Mouse (Mus musculus) spleen, postnatal 10 days (tissue): Measurements from ENCODE around the gene Ttc39d.
"Not testable (repeated sequence)": the region's sequence is repeated elsewhere in the genome, so short reads cannot be mapped to it uniquely, and the experiment has no call there.

ENCODE experiments used
- DNase-seq, 2 experiments: peaks; one replicate each; pipeline ENCODE4 v3.0.0; 2021 to 2022; ENCODE audit warnings: low spot score in 2 of 2

Ttc39d gene

DNA sequence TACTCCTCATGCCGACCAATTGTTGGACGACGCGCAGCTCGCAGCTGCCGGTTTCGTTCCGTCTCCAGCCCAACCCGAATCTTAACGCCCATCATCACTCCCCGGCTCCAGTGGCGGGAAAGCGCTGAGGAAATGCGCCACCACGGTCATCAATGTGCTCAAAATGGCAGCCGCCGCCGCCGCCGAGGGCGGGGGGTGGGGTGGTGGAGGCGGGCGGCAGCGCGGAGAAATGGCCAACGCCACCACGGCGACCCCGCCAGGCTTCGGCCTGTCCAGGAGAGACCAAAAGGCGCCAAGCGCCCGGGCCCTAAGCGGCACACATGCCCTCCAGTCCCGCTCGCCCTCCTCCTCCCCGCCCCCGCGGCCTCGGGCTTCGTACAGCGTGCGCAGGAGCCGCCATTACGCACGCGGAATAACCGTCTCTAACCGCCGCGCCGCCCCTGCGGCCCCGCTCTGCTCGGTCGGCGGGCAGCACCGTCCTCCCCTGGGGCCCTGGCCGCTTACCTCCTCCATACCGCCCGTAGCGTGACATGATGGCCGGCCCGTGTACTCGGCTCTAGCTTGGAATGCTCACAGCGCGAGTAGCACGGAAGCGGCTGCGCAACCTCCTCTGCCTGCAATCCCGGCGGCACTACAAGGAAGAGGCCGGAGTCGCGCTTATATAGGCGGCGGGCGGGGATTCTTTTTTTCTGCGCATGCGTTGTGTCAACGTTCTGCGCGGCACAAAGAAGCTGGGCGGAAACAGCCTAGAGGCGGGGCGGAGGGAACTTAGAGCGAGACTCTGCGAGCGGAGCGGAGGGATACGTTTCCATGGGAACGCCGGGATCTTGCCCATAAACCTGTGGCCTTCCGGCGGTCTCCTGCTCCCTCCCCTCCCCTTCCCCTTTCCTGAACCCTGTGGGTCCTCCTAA, at the start of gene Ttc39d, which contains the start of gene Srsf7:
Gene Ttc39d, plus strand, starts transcription at position 790 of the 911 bp plus-strand sequence.
Gene Srsf7, minus strand, starts transcription at position 637 of the 911 bp plus-strand sequence.
- peak; percentile 97 to 99 for DNase-seq

DNA sequence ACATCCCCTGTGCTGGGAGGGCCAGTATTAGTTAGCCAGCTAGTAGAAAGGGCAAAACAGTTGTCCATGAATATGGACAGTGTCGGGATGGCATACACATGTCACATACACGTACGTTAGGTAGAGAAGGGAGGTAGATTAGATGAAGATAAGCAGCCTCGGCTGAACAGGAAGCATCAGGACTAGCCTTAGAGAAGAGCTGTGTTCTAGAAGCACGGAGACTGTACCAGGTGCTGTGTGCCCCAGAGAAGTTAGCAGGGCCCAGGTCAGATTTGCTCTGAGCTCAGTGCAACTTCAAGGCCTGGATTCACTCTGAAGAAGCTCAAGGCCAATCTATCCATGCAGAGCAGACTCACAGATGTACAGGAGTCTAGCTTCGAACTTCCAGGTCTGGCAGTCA, 49.8 kb upstream of the Ttc39d start:
- DNase-seq: no peak

DNA sequence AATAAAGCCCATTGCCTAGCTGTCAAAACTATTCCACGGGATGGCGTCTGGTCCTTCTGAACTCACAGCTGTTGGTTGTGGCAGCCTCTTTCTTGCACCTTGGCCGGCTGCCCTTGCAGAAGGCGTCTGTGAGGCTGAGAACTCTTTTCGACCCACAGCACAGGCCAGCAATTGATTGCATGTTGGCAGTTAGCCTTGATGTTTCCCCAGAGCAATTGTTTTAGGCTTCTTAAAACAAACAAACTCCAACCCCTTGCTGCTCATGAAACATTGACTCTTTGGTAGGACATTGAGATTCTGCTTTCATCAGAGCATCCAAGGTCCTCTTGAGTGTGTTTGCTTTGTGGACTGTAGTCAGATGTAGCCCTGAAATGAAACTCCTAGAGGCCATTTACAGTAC, 46.8 kb upstream of the Ttc39d start:
- DNase-seq: no peak

DNA sequence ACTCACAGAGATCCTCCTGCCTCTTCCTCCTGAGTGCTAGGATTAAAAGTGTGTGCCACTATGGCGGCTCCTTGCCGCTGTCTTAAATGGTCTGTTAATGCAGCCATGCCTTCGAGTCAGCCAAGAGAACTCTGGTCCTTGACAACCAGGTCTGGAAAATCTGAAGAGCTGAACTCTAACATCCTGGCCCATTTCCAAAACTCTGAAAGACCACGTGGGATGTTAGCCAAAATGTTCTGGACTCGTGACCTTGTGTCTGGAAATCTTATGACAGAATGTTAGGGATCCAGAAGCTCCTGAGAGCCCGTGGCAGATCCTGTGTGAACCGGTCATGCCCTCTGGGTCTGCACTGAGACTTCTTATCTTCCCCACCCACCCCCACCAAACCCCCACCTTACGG, 43.3 kb upstream of the Ttc39d start:
- DNase-seq: no peak

DNA sequence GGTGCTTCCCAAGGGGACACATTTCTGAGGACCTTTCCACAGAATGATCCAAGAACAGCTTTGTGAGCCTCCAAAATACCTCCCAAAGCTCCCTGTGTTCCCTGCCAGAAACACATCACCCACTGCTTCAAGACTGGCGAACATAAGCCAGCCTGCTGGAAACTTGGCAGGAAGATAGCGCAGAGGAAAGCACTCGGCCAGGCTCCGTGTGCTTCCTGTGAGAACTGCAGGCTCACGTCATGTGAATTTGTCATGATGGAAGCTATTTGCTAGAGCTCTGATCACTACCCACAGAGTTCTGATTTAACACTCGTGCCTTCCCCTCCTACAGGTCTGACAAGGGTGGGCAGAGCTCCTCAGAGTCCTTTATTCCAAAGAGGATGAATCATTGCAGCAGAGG, 41.5 kb upstream of the Ttc39d start:
- DNase-seq: no peak

DNA sequence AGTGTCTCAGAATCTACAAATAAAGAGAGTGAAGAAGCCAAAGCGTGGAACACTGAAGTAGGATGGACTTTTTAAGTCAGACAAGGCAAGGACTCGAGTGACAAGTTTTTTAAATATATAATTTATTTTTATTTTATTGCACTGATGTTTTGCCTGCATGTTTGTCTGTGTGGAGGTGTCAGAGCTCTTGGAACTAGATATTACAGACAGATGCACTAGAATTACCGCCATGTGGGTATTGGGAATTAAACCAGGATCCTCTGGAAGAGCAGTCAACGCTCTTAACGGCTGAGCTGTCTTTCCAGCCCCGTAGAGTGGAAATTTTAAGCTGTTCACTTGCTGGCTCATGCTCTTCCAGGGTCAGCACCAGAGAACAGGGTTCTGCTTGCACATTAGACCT, 40.9 kb upstream of the Ttc39d start:
- no peak for DNase-seq

DNA sequence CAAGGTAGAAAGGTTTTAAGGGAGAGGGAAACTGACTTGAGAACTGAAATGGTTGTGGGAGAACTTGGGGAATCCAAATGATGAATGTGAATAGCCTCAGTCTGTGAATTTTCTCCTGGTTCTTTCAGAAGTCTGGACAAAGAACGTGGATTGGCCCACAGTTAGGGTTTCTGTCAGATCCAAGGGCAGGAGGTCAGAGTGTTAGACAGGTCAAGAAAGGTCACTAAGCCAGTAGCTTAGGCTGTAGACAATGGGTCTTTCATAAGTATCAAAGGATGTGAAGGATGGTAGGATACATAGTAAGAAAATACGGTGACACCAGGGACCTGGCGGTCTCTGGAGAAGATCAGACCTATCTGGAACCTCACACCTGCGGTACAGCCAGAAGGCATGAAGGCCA, 39.8 kb upstream of the Ttc39d start:
- no peak for DNase-seq

DNA sequence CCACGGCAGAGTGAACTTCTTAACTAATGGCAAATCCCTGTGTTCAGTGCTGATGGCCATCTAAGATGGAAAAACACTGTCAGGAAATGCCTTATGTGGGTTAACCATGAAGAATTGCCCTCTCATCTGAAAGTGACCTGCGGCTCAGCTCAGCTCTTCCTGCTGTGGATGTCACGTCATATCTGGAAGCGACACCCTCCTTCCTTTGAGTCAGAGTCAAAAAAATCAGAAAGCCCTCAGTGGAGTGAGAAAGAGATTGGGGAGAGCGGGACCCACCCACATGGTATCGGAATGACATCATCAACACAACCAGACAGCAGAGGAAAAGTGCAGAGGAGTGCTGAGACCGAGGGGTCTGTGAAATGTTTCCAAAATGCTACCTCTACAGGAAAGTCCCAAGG, 39.4 kb upstream of the Ttc39d start:
- DNase-seq: no peak

DNA sequence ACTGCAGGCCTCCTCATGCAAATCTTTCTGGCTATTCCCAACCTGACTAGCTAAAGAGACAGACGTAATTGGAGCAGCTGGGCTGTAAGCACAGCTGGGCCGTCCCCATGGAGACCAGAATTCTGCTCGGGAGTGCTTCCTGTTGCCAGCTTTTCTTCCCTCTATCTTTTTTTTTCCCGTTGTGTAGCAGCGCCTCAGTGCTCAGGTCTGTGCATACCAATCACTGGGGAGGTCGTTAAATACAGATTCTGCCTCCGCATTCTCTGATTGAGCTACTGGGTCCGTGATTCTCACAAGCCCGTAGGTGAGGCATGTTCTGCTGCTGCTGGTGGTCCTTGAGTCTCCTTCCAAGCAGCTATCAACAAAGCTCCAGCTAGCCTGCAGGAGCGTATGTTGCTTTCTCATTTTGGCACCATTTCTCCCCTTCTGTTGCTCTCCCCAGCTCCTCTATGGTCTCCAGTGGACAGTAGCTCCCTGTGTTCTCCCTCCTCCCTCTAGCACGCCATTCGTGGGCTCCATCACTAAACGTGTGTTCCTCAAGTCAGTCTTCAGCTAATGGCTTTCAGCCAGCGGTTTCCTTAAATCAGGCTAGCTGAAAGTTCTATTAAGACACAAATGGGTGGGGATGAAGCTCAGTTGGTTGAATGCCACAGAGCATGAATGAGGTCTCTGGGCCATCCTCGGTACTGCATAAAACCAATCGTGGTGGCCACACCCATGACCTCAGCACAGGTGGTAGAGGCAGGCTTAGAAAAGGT, 38.7 kb upstream of the Ttc39d start:
- no peak for DNase-seq

DNA sequence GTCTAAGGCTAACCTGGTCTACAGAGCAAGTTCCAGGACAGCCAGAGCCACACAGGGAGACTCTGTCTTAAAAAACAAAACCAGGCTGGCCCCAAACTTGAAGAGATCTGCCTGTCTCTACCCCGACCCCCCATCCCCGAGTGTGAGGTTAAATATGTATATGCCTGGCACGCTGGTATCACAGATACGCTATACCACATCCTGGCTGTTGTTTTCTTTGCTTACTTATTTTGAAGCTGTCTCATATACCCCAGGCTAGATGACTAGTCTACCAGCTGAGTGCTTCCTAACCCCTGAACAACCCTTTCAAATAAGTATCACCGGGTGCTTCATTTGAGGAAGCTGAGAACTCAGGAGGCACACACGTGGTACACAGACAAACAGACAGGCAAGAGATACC, 37.5 kb upstream of the Ttc39d start:
- DNase-seq: no peak

DNA sequence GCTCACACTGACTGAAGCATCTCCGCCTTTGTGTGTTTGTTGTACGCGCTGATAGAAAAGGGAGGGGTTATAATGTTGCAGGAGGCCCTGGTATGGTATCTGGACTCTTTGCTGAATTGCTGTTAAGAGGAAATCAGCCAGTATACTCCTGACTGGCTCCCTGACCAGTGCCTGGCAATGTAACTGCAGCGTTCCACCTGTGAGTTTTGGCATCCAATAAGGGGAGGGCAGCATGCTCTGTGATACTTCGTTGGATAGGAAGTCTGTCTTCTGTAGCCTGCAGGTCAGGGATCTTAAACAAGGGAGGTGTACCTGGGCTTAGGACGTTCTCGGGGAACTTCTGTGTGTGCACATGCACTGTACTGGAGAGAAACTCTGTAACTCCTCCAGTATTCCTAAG, 36.3 kb upstream of the Ttc39d start:
- DNase-seq: no peak

DNA sequence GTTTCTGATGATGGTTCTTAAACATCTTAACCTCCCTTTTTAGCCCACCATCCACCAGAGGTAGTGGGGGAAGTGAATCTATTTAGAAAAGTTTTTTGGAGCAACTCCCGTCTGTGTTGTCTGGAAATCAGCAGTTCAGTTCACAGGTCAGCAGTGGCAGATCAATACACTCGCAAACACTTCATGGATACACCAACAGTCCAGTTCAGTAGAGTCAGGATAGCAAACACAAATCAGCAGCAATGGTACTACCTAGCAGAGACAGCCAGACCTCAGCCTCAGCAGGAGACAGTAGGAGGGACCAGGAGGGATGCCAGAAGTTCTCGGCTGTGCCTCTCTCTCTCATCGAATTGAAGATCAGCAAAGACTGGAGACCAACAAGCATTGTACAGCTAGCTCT, 35.3 kb upstream of the Ttc39d start:
- DNase-seq: no peak

DNA sequence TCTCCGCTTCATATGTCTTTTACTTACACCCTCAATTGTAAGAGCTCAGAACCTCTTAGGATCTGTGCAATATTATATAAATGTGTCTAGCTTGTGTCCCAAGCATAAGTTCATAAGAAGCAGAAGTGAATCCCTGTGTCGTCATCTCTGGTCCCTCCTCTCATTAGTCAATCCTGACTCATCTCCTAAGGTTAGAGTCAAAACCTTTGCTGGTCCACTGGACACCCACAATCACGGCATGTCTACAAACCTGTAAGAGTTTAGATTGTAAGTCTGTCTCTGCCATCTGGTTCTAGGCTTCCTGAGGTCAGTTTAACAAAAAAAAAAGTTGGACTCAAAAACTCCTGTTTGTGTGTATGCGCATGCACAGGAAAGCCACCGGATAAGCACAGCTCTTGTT, 34.5 kb upstream of the Ttc39d start:
- DNase-seq: no peak

DNA sequence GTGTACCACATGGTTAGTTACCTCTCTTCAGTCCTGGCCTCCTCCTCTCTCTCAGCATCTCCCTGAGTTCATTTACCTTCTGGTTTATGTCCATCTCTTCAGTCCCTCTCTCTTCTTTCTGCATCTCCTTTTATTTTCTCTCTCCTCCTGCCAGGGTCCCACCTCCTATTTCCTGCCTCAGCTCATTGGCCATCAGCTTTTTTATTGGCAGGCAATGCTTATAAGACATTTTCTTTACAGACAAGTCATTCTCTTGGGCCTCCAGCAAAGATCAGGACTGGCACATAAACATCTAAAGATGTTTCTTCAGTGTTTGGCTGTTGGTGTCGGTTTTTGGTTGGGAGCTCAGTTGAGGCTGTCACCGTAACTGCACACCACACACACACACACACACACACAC, 33.6 kb upstream of the Ttc39d start:
- no peak for DNase-seq

DNA sequence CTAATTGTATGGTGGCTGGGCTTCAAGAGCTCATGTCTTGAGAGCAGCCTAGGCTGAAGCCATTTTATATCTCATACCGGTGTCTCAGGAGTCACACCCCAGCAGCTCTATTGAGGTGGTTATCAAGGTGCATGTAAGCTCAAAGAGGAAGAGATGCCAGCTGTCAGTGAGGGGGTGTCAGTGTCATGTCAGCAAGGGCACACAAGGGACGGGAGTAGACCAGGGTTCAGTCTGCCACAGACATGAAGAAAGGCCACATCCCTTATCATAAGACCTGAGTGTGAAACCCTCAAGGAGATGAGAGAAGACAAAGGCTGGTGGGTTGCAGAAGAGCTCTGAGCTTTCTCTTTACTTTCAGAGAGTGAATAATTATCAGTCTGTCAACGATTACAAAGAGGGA, 33.1 kb upstream of the Ttc39d start:
- no peak for DNase-seq

DNA sequence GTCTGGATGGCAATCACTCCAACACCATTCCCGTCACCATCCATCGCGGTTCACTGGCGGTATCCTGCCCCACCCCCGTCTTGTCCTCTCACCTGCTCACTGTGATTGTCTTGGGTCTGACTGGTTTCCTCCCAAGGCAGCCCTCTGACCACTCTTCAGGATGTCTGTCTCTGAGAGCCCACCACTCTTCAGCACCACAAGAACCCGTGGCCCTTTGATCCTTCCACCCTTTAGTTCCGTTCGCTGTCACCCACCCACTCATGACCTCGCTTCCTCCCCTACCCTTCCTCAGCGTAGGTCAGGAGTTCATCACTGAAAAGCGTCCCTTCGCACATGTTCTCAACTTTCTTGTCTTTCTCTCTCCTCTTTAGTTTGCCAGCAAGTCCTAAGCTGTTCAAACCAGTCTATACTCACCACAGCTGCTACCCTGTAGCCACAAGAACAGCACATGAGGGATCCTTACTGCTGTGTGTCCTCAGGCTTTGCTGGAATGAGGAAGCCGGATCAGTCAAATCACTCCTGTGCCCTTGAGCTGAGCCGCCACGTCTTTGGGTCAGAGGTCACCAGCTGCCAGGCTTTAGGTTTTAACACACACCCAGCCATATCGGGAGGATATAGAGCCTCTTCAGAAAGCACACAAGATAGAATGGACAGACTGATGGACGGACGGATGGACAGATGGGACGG, 32.4 kb upstream of the Ttc39d start:
- no peak for DNase-seq

DNA sequence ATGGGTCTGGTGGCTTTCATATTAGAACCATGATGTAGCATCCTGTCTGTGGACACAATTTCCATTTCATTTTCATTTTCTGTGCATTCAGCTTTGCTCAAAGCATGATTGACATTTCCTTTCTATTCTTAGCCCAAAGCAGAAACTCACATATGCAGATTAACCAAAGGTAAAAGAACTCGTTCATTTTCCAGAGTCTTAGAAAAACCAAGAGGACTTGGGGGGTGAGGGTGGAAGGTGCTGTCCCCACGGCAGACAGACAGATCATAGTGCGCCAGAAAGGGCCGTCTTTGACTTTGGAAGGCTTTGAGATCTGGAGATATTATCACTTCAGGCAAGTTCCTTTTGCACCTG, 31.9 kb upstream of the Ttc39d start:
- DNase-seq: no peak

DNA sequence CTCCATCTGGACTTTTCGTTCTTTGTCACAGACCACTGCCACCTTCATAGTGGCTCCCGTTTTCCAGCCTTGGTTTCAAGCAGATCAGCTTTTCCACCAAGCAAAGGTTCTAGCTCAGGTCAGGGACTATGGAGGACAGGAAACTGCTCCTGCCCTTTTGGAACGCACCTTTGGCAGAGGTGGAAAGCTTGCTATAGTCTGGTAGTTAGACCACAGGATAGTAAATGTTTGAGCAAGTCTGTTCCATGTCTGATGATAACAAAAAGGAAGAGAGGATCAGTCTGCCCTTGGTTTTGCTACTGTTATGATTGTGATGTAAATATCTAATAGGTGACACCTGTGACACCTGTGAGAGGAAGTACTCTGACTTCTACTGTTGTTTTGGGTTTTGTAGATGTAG, 31.3 kb upstream of the Ttc39d start:
- no peak for DNase-seq

DNA sequence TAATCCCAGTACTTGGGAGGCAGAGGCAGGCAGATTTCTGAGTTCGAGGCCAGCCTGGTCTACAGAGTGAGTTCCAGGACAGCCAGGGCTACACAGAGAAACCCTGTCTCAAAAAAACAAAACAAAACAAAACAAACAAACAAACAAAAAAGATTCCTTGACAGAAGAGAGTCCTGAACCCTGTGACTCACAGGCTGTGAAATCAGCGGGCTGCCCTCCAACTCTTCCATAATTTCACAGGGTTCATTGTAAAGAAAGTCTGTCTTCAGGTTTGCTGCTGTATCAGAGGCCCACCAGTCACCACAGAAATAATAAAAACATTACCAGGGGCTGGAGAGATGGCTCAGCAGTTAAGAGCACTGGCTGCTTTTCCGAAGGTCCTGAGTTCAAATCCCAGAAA, 28.4 kb upstream of the Ttc39d start:
- not testable (repeated sequence) for DNase-seq

DNA sequence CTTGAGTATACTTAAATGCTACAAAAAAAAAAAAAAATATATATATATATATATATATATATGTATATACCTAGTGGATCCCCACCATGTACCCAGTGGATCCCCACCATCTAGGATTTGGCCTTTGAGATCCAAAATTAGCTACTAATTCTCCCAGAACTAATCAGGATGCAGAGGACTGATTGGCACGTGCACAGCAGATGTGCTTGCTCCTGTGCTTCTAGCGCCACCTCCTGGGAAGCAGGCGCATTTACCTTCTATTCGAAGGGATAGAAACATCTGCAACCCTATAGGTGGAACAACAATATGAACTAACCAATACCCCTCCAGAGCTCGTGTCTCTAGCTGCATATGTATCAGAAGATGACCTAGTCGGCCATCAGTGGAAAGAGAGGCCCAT, 27.3 kb upstream of the Ttc39d start:
- DNase-seq: peak; percentile 59 to 83

DNA sequence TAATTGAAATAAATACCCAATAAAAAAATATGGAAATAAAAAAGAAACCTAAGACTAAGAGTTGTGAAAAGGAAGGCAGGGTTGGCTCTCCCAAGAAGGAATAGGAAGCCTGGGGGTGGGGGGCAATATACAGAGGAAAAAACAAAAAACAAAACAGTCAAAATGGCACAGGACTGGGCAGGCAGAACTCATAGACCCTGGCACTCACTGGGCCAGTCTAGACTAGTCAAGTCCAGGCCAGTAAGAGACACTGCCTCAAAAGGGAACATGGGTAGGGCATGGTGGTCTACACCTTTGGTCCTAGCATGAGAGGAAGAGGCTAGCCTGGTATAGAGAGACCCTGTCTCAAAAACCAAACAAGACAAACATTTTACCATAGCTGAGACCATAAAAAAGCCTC, 26.8 kb upstream of the Ttc39d start:
- no peak for DNase-seq

DNA sequence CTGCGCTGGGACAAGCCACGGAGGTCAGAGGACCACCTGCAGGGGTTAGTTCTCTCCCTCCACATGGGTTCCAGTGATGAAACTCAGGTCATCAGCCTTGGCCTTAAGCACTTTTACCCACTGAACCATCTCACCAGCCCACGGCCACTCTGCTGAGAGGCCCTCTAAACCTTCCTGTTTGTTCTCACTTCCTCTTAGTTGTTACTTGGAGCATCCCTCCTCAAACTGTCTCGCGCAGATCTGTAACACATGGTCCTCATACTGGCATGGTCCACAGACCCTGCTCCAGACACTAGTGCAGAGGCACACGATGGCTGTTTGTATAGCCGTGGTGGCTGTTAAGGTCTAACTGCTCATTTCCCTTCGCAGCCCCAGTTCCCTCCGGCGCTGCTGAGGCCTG, 23.6 kb upstream of the Ttc39d start:
- no peak for DNase-seq

DNA sequence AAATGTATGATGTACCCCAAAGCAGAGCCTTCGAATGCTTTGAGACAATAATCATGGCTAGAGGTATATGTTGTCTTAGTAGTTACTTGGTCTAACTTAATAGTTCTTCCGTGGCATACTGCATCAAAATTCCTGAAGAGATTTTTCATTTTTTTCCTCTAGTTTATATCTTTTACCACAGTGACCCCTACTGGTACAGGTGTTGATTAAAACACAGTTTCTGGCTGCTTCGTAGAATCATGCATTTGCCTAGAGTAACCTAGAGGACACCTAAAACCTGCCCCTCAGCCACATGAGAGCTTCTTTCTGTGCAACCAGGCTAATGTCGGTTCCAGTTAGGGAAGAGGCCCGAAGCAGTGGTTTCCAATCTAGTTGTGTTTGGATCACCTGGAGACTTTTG, 14.2 kb upstream of the Ttc39d start:
- no peak for DNase-seq
